Mouse (Mus musculus) liver, adult (tissue): ENCODE data around the gene Sec24a.
A peak's percentile ranks its signal among the peaks of the same experiment; 100 is the strongest.

ENCODE experiments used
- GATA4 ChIP-seq: IDR thresholded peaks from 2 replicates; pipeline ENCODE4 v1.6.1; 2014; ENCODE audit warnings: mild to moderate bottlenecking, low read length; ENCODE audit not compliant: insufficient replicate concordance

Gene Sec24a

GRCm38 (mm10) chr11:51768296-51768695 is 4.9 kb upstream of the Sec24a start:
- peak; percentile 84; the same call in 1 of the 2 replicates for TF ChIP-seq GATA4

GRCm38 (mm10) chr11:51767579-51768220 is 4.3 kb upstream of the Sec24a start:
- peak; percentile 42; the same call in 1 of the 2 replicates for TF ChIP-seq GATA4

- TF ChIP-seq GATA4 = no peak
Observed at GRCm38 (mm10) chr11:51764816-51765215, 1.4 kb upstream of the Sec24a start.

GRCm38 (mm10) chr11:51763955-51764354 is 521 bp upstream of the Sec24a start:
- no peak for TF ChIP-seq GATA4

- no peak for TF ChIP-seq GATA4
Observed at GRCm38 (mm10) chr11:51761241-51761640, 2.2 kb downstream of the Sec24a start.

GRCm38 (mm10) chr11:51759941-51760657 is 3.3 kb downstream of the Sec24a start:
- TF ChIP-seq GATA4 = no peak

GRCm38 (mm10) chr11:51759251-51759650 is 4.2 kb downstream of the Sec24a start:
- TF ChIP-seq GATA4 = no peak

GRCm38 (mm10) chr11:51757625-51758024 is 5.8 kb downstream of the Sec24a start:
- TF ChIP-seq GATA4 = peak; percentile 100

GRCm38 (mm10) chr11:51757023-51757422 is 6.4 kb downstream of the Sec24a start:
- no peak for TF ChIP-seq GATA4

GRCm38 (mm10) chr11:51756352-51756771 is 7.1 kb downstream of the Sec24a start:
- TF ChIP-seq GATA4 = no peak; the same call in 1 of the 2 replicates

GRCm38 (mm10) chr11:51755621-51756311 is 7.7 kb downstream of the Sec24a start:
- no peak for TF ChIP-seq GATA4

GRCm38 (mm10) chr11:51746096-51746495 is 17.3 kb downstream of the Sec24a start:
- TF ChIP-seq GATA4 = no peak

GRCm38 (mm10) chr11:51740701-51741100 is 22.7 kb downstream of the Sec24a start:
- TF ChIP-seq GATA4 = no peak

GRCm38 (mm10) chr11:51738651-51739403 is 24.6 kb downstream of the Sec24a start:
- no peak for TF ChIP-seq GATA4

GRCm38 (mm10) chr11:51732883-51733282 is 30.6 kb downstream of the Sec24a start:
- no peak for TF ChIP-seq GATA4
